Mouse (Mus musculus) cerebellum, adult 9-10 months (tissue): ENCODE results near the gene Ddrgk1.

ENCODE experiments used
- DNase-seq: peaks from one replicate; pipeline ENCODE4 v3.0.0; 2022

Ddrgk1 gene

DNA sequence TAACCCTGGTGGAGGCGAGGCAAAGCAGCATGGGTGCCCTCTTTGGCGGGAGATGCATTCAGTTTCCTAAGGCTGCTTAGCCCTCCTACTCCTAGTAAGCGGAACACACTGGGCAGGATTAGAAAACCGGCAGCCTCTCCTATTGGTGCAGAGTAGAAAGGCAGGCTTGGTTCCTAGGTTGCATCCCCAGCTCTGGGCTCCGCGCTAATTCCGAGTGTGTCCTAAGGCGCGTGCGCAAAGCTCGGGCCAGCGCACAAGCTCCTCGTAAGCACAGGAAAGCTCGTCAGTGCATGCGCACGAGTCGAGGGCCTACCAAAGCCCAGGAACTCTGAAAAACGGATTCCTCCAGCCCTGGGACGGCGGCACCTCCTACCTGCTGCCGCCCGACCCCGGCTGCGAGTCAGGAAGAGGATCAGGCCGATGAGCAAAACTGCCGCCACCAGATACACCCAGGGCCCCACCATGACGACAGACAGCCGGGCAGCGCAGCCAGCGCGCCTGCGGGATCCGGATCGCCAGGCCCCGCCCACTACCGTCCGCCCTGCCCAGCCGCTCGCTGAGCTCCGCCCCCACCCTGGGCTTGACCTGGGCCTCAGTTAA is at the start of gene Ddrgk1:
Gene Ddrgk1 (minus strand): TSS at position 558 of the 600 bp plus-strand sequence.
- DNase-seq = peak; percentile 96

DNA sequence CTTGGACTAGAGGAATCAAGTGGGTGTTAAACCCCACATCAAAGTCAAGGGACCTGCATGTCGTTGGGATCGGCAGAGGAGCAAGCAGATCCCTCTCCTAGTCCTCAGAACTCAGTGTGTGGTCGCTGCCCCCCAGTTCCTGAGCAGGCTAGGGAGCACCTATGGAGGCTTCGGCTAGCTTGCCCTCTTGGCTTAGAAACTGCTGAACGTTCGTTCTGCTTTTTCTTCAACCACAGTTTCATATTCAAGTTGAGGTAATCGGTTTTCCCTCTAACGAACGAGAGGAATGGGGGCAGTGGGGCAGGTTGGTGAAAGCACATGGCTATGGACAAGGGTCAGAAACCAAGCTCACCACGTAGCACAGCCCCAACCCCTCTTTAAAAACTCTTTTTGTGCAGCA is 42.6 kb upstream of the Ddrgk1 start:
- DNase-seq = no peak

DNA sequence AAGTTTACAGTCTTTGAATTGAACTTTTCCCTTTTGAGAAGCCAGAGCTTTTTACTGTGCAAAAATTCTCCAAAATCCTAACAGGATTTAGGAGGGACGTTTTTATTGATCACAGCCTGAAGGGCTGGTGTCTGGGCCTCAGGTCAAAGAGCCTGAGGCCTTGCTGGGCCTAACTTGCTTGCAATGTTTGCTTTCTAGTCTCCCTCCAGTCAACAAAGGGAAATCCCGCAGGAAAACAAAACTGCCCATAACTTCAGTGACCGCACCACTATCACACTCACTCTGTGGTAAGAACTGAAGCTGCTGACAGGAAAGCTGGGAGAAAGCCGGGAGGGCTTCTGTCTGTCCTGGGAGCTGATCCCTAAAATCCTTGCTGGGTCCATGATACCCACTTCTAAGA is 42.1 kb upstream of the Ddrgk1 start:
- DNase-seq = no peak

DNA sequence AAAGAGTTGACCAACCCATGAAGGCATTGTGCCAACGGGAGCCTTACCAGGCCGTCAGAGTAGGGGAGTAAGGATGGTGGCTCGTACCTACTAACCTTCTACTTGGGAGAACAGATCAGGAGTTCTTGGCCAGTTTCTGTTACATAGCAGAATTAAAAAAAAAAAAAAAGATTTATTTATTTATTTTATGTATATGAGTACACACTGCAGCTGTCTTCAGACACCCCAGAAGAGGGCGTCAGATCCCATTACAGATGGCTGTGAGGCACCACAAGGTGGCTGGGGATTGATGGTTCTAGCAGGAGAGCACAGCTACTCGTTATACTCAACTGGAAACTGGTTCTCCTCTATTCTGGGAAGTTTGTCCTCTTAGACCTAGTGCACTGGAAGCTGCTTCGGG is 40.7 kb upstream of the Ddrgk1 start:
- DNase-seq = no peak

DNA sequence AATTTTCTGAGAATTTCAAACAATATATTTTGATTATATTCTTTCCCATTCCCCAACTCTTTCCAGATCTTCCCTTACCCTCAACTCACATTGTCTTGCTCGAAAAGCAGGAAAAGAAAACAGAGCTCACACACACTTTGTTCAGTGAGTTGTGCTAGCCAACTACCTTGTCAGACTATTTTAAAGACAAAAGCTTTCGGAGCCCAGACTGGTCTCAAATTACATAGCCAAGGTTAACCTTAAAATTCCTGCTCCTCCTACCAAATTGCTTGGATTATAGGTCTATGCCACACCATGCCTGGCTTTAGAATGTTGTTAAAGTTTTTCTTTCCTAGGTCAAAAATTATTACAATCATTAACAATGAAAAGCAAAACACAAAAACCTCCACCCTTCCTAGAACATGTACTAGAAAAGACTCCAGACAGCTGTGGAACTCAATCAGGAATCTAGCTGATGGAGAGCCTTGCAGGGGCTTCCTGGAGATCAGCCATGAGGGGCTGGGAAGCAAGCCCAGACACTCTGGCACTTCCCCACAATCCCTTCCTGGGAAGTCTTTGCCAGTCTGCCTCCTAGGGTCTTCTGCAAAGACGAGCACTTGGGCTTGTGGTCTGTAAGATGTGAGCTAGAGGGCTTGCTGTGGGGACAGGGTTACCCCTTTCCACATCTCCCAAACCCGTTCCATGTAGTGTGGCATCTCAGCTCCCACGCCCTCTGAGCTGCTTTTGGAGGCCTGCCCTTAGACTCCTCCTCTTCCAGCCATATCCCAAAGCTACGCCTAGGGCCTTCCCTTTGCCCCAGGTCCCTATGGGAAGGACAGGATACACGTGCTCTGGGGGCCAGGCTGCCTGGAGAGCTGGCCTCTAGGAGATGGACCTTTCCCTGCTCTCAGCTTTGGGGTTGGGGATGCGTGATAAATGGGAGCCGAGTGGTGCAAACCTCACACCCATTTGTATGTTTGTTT is 39.9 kb upstream of the Ddrgk1 start:
- DNase-seq = no peak

DNA sequence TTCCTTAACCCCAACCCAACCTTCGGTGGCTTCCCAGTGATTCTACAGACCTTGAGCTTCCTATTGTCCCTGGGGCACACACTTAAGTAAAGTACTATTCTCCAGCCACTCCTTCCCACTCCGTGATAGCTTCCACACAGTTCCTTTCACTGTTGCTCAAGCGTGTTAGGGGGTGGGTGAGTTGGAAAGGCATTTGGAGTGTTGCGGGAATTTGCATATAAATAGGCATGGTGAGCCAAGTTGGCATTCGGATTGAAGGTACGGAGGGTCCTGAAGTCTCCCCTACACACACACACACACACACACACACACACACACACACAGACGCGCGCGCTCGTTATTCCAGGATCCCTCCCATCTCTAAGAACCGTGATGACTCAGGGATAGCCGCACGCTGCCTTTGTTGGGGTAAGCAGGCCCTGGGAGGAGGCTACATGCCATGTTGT is 33.4 kb upstream of the Ddrgk1 start:
- DNase-seq = no peak

DNA sequence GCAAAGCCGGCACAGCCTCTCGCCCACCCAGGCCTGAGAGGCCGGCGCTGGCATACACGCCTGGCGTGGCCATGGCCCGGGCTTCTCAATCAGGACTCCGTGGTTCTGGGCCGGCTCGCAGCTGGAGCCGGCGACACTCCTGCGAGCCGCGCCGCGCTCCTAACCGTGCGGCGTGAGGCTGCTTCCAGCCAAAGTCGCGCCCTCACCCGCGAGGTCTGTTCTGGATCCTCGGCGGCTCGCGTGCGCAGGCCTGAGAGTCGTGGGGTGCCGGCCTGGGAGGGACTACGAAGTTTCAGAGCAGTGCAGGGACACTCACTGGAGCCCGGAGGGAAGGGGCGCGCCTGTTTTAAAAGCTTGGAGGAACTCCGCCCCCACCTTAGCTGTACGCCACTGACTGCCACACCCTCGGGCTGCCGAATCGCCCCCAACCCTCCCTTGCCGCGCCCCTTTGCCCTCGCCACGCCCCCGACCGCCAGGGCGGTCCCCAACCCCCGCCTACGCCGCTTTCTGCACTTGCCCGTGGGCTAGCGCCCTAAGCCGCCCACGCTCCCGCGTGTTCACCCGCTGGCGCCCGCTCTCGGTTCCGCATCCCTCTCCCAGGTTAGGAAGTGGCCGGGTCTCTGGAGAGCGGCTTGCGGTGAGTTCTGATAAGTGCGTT is 32.8 kb upstream of the Ddrgk1 start, which contains the start of gene Slc4a11:
Gene Slc4a11 (minus strand): TSS at position 367 of the 658 bp plus-strand sequence.
- no peak for DNase-seq

DNA sequence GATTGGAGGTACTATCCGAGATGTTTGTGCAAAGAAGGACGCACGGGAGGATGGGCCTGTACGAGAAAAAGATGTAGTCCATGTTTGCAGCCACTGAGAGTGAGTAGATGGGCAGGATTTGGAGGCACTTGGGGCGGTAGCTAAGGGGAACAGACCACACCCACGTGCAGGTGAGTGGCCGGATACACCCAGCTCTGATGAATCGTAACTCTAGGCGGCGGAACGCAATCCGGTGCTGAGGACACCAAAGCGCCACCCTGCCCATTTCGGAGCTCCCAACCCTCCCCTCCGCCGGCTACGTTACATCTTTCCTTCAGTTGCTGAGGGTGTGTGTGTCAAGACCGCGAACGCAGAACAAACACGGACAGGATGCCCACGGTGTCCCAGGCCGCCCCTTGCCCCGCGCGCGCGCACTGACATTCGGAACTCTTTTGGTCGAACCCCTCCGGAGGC is 32.3 kb upstream of the Ddrgk1 start:
- no peak for DNase-seq

DNA sequence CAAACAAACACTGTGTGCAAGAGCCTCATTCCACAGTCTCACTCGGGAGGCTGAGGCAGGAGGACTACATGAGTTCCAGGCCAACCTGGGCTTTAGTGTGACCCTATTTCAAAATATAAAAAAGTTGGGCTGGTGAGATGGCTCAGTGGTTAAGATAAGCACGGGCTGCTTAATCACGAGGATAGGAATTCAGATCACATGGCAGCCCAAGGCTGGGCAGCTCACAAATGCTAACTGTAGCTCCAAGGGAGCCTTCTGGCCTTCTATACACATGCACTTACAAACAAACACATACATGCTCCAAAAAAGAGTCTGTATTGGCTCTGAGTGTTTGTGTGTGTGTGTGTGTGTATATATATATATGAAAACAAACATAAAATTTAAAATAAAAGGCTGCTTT is 29.1 kb upstream of the Ddrgk1 start:
- DNase-seq = no peak

DNA sequence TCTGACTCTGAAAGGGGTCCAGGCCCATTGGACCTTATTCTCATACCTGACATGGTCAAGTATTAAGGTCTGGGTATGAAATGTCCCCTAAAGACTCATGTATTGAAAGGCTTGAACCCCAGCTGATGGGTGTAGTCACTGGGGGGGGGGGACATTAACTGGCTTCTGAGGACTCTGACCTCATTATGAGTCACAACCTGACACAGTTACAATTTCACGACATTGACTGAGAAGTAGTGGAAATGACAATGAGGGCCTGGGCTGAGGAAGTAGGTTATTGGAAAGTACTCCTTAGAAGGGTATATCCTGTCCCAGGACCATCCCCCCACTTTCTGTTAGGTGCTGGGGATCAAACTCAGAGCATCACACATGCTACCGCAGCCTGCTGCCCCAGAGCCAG is 24.6 kb upstream of the Ddrgk1 start:
- no peak for DNase-seq

DNA sequence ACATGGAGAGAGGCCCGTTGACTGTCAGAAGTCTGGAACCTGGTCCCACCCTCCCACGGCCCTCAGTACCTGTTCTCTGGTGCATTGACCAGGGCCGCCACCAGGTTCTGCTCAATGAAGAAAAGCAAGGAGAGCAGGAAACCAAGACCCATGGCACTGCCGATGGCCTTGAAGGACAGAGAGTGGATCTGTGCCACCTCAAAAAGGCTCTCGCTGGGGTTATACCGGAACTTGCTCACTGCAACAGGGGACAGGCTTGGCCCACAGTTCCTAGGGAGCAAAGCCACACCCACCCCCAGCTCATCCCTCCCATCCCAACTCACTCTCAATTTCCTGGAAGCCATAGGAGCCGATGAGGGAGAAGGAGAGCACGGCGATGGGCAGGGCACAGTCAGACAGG is 21.0 kb upstream of the Ddrgk1 start:
- no peak for DNase-seq

DNA sequence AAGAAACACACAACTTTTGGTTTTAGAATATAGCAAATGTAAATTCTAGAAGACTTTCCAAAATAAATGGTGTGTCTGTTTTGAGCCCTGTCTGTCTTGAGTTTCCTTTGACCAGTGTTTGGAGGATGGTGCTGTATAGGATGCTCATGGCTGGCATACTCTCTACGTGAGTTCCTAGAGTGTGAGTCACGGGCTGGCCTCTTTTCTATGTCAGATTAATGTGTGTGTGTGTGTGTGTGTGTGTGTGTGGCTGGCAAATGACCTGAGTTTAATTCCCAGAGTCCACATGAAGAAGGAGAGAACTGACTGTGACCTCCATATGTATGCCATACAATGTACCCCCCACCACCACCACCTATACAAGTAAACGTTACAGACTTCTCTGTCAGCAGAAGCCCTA is 17.1 kb upstream of the Ddrgk1 start:
- DNase-seq = no peak

DNA sequence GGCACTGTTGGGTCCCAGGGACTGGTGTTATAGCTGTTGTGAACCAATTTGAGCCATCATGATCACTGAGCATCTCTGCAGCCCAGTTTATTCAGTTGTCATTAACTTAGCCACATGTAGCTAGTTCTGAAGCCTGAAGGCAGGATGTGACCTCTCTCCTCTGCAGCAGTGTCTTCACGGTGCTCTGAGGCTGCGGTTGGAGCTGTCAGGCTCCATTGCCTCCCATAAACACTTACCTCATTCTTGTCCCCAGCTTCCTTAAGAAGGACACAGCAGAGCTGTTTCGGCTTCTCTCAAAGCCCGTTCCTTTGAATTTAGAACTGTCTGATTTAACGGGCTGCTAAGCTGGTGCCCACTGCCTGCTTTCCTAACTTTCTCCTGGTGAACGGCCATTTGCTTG is 15.4 kb upstream of the Ddrgk1 start:
- DNase-seq = no peak

DNA sequence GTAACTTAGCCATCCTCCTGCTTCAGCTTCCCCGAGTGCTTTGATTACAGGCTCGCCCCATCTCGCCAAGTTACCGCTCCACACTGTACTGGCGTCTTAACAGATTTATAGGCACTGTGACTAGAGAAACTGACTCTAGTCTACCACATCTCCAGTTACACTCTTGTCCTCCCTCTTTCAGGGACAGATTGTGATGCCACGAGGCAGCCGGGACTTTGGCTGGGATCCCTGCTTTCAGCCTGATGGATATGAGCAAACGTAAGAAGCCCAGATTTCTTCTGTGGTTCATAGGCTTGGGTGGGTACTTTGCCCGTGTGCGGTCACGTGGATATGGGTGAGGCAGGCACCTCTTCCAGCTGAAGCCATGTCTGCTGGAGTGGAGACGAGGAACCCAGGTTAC is 14.7 kb upstream of the Ddrgk1 start:
- DNase-seq = no peak

DNA sequence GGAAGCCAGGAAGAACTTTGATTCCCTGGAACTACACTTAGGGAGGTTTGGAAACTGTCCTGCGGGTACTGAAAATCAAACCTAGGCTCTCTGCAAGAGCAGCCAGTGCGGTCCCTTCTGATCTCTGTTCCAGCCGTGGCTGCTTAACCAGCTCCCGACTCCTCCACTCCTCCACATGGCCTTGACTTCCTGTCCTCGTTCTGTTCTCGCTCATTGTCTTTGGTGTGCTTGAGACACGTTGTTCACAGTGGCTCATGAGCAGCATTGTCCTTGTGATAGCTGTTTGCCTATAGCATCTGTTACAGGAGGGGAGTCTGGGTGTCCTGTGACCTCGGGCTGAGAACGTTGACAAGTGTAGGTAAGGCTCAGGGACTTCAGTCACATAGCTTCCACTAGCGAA is 12.8 kb upstream of the Ddrgk1 start:
- DNase-seq = no peak

DNA sequence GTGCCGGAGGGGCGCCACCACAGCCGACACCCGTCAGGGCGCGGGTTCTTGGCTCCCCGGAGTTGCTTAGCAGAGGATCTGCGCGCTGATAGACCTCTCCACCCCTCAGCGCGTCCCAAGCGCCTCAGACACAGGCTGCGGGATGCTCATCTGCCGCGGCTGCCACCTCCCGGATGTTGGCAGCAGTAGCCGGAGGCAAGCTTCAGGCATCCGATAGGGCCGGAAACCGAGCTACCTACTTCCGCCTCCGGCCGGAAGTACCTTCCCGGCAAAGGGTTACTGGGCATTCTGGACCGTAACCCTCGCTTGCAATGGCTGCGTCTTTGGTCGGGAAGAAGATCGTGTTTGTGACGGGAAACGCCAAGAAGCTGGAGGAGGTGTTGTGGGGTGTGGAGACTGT is 3.1 kb upstream of the Ddrgk1 start, which contains the start of gene Itpa:
Gene Itpa (plus strand): TSS at position 52 of the 400 bp plus-strand sequence.
- DNase-seq = peak; percentile 88

DNA sequence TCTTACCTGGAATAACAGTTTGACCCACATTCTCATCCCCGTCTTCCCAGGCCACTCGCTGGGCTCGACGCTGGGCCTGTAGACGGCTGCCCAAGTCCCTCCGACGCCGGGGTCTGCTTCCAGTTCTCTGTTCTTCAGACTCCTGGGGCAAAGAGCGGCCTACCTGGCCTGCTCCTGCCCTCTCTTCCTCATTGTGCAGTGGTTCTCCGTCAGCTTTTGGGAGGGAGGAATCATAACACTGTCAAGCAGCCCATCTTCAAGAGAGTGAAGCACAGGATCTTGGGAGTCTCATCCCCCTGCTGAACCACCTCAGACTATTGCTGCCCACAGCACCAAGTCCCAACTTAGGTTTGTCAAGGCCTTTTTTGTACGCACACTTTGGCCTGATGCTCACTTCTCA is 1.1 kb downstream of the Ddrgk1 start:
- peak; percentile 44 for DNase-seq

DNA sequence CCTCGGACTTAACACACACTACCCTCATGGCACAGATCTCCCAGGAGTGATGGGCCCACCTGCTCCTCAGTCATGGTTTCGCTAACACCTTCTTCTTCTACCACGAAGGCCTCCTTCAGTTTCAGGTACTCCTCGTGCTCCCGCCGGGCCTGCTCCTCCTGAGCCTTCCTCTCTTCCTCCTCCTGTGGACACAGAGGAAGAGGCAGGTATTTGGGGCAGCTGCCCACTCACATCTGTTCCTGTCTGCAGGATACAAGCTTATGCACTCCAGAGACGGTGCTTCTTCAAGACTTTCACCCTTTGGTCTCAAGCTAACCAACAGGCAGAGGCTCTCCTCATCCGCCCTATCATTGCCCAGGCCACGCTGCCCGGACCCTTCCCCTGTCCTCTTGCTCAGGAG is 5.9 kb downstream of the Ddrgk1 start:
- no peak for DNase-seq

DNA sequence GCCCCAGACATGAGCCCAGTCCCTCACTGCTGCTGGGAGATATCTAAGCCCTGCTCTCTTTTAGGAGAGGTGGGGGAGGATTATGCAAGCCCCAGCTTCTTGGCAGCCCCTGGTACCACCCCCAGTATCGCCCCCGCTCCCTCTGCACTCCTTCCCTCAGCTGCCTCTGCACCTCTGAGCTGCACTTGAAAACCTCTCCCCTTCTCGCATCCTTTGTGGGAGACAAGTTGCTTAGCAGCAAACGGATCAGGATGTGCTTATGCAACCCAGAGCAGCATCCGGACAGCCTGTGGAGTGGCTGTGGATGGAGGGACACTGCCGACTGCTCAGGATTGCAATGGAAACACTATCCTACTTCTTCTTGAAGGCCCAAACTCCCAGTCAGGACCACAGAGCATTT is 6.9 kb downstream of the Ddrgk1 start:
- no peak for DNase-seq

DNA sequence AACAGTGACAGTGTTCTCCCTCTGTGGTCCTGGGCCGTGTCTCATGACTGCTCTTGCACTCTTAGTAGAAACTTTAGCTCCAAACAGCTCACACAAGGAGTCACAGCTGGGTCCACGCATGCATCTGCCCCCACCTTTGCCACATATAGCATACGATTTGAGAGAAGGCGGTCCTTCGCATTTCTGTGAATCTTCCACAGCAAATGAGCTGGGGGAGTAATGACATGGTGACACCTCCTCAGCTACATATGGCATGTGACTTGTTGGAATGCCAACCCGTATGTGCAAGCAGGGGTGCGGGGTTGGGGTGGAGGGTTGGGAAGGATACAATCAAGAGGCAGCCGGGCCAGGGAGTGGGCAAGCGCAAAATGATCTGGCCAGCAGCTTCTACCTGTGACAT is 7.9 kb downstream of the Ddrgk1 start:
- DNase-seq = no peak

DNA sequence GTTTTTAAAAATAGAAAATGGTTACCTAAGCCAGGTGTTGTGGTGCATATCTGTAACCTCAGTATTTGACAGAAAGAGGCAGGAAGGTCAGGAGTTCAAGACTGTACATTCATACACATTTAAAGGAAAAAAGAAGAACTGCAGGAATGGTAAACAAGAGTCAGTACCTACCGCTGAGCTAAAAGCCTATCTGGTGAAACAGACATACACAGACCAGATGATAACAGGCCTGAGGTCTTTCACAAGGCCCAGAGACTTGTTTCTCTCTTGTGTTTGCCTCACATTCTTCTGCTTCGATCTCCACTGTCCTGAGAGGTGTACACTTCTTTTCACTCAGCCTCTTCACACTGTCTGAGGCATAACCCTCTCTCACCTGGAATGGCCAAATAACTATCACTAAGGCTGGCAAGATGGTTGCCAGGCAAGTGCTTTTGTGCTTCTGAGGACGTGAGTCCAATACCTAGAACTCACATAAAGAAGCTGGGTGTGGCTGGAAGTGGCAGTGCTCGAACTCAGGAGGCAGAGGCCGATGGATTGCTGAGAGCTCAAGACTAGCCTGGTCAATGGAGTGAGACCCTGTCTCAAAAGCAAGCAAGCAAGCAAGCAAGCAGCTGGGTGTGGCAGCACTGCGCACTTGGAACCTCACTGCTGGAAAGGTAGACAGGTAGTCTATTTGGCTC is 8.7 kb downstream of the Ddrgk1 start:
- no peak for DNase-seq

DNA sequence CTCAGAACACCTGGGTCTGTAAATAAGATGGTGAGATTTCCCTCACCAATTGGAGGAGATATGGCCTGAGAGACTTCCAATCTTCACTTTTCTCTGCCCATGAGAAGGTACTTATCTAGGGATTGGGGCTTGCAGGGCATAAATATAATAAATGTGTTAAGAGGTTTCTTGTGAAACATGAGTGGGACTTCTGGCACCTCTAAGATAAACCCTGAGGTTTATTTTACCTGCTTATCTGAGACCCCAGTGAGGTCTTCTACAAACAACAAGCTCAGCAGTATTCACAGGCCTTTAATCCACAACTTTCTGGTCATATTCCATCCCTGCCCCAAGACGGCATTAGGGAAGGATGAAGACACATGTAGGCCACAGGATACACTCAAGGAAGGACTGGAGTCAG is 10.7 kb downstream of the Ddrgk1 start:
- no peak for DNase-seq

DNA sequence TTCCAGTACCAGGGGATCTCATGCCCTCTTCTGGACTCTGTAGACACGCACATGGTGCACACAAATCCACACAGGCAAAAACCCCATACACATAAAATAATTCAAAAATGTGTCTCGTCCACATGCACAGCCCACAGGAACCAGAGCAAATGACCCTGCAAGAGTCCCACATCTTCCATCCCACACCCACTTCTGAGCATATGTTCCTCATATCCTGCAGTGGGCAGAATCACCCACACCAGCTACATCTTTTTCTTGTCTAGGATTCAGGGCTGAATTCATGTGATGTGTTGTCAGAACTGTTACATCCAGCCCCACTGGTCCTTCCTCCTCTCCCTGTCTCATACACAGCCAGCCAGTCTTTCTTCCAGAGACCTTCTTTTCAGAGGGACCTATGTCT is 11.2 kb downstream of the Ddrgk1 start:
- no peak for DNase-seq
